Mouse (Mus musculus) Patski (cell line): ENCODE results near the gene Doc2g. TPM values are rescaled to one million over a fixed set of nuclear protein-coding genes. Genes with fewer than 3 reads are reported as not detected.
"Not testable (repeated sequence)": the region's sequence is repeated elsewhere in the genome, so short reads cannot be mapped to it uniquely, and the experiment has no call there.

Experiments
- ATAC-seq: fragments of 100-300 bp; one replicate; pipeline ENCODE4 v1.8.0; 2021
- CTCF ChIA-PET: fragments of 350-600 bp; sonication (Branson Sonifier 250); formaldehyde crosslinking; loops from one replicate; lab custom pipeline; 2022; ENCODE audit warnings: inconsistent platforms; lab: Charles Lee
- POLR2A ChIA-PET: fragments of 350-600 bp; sonication (Branson Sonifier 250); formaldehyde crosslinking; loops from one replicate; lab custom pipeline; 2022; ENCODE audit warnings: antibody characterized with exemption, inconsistent platforms; lab: Charles Lee
- DNase-seq: peaks from one replicate; pipeline ENCODE4 v3.0.0-alpha.2; 2011; ENCODE audit warnings: low read depth, low spot score
- H3K27me3 ChIP-seq: fragments of 371-371 bp; one replicate; pipeline ENCODE4 v1.5.1; 2021
- CTCF ChIP-seq: fragments of 100-300 bp; IDR thresholded peaks from one replicate; pipeline ENCODE4 v1.5.1; 2021
- in situ Hi-C: fragments of 300-500 bp; cut with MboI; formaldehyde crosslinking; loops from 3 replicates; pipeline ENCODE4 v1.11.1; 2018; ENCODE audit warnings: low pct_unique_long_range_greater_than_20kb, mixed read lengths
- polyA plus RNA-seq: library from polyadenylated mRNA; unstranded; gene quantifications from one replicate; pipeline ENCODE4 v1.2.3, GENCODE M21; 2021

Doc2g gene
- 7.1 TPM for polyA plus RNA-seq

DNA sequence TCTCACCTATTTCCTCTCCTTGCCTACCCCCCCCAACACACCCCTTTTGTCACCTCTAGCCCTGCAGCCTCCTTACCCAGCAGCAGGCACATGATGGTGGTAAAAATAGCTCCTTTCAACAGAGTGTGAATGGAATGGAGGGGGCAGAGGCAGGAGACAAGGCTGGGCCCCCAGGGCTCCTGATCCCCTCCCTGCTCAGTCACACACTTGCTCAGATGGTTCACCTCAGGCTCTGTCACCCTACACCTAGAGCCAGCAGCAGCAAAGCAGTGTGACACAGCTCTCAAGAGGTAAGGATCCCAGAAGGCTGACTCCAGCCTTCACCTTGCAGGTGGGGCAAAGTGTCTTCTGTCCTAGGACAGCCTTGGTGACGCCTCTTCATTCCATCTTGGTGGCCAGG lies at the start of gene Doc2g:
Gene Doc2g, plus strand, starts transcription at position 202 of the 400 bp plus-strand sequence.
- H3K27me3 ChIP-seq = no peaks in the 10 kb centered on the region
- ChIA-PET CTCF (interaction anchor here (0.6 to 2.3 kb wide), 2 partner anchors 10 to 128 kb away, joined by 3 to 9 read pairs; partner anchors contain the start of gene Ndufv1), POLR2A (interaction anchor here (1.2 kb wide), 1 partner anchor 8 kb away, joined by 5 read pairs; no protein-coding TSS in a partner anchor)
- ATAC-seq (no peak), DNase-seq (no peak)
- TF ChIP-seq CTCF = no peak
- in situ Hi-C loops = no loop called here

DNA sequence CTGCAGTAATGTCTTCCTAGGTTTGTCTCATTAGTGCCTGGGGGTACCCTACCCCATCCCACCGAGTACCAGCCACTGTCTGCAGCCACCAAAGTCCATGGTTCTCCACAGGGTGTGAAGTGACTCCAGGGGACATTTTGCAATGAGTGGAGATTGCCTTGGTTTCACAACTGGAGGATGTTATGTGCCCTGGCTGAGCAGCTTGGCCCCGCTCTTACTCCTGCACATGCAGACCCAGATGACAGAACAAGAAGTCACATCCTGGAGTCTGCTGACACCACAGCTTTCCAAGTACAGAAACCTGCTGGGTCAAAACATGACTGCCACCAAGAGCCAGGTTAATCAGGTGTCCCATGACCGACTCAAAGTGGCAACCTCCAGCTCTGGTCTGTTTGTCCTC lies 48.1 kb upstream of the Doc2g start:
- in situ Hi-C loops = no loop called here

DNA sequence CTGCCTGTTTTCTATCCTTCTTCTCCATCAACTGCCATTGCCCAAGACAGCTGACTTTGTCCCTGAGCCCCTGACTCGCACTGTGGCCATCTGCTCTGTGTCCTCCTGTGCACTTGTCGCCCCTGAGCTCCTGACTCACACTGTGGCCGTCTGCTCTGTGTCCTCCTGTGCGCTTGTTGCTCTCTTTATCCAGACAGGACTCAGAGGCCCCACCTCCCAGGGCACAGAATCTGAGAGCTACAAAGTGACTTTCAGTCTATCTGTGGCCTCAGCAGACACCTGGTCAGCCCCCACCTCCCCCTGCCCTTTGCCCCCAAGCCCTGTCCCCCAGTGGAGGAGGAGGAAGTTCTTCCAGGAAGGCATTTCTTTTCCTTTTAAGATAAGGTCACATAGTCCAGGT lies 47.3 kb upstream of the Doc2g start:
- CTCF ChIA-PET = interaction anchor here (0.8 to 1.3 kb wide), 2 partner anchors 9 to 17 kb away, joined by 3 read pairs; no protein-coding TSS in a partner anchor
- DNase-seq (no peak), ATAC-seq (no peak)
- H3K27me3 ChIP-seq = peaks cover 15% of the 10 kb centered on the region
- in situ Hi-C loops = no loop called here
- POLR2A ChIA-PET = interaction anchor here (0.7 kb wide), 1 partner anchor 9 kb away, joined by 4 read pairs; no protein-coding TSS in a partner anchor
- no peak for TF ChIP-seq CTCF

More for the DNA sequence above, 48.1 kb upstream of the Doc2g start:
- no peak for TF ChIP-seq CTCF
- POLR2A ChIA-PET = no interaction called here
- H3K27me3 ChIP-seq = peaks cover 12% of the 10 kb centered on the region
- ATAC-seq (no peak), DNase-seq (no peak)
- CTCF ChIA-PET = interaction anchor here (1.0 to 1.3 kb wide), 3 partner anchors 9 to 25 kb away, joined by 3 to 5 read pairs (median 3); no protein-coding TSS in a partner anchor

DNA sequence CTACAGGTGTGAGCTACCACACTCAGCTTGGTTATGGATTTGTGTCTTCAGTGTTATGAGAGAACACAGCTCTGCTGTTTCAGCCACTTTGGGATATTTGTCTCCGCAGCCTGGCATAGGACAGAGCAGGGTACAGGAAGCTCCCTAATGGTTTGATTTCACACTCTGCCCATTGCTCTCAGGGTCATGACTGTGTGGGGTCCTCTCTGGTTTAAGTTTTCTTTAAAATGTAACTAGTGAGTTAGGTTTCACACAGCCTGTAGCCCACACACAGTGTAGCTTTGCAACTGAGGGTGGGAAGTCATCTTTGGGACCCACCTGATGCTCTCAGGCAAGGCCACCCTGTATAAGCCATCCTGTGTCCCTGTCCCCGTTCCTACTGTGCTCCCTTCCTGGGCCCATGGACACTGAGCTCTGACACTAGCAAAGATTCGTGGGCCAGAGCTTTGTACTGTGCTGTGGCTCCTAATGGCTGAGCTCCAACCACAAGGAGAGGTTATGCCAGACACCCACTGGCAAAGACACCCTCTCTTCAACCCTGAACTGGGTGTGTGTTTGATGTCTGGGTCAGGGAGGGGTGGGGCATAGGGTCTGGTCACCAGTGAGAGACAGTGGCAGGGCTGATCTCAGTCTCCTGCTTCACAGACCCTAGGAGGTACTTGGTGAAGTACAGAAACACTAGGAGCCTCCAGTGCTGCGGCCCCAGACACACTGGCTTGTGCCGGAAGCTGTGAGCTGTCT lies 45.6 kb upstream of the Doc2g start:
- DNase-seq, ATAC-seq, in situ Hi-C loops, POLR2A ChIA-PET: not testable (repeated sequence)
- H3K27me3 ChIP-seq = peaks cover 15% of the 10 kb centered on the region
- CTCF ChIA-PET = interaction anchor here (1.4 to 3.5 kb wide), 2 partner anchors 11 to 23 kb away, joined by 4 to 15 read pairs; no protein-coding TSS in a partner anchor

DNA sequence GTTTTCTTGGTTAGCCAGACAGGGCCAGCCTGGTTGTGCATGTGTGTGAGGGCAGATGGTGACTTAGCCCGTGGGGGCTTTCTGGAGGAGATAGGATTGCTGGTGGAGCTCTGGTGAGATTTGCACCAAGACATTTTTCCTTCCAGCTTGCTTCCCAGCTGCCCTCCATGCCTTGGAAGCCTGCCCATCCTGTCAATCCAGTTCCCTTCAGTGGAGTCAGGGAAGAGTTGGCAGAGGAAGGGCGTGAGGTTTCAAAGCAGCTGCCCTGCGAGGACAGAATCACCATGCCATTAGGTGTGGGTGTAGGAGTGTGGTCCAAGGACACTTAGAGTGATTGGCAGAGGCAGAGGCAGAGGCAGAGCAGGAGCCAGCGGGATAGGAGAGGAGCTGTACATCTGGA lies 44.6 kb upstream of the Doc2g start, which contains the start of gene Aldh3b3:
Gene Aldh3b3, plus strand, starts transcription at position 176 of the 400 bp plus-strand sequence.
- TF ChIP-seq CTCF = no peak
- in situ Hi-C loops = no loop called here
- POLR2A ChIA-PET = no interaction called here
- no peak for ATAC-seq
- CTCF ChIA-PET = interaction anchor here (1.4 to 3.5 kb wide), 3 partner anchors 12 to 55 kb away, joined by 3 to 15 read pairs (median 4); no protein-coding TSS in a partner anchor
- DNase-seq = no peak
- peaks cover 20% of the 10 kb centered on the region for H3K27me3 ChIP-seq

DNA sequence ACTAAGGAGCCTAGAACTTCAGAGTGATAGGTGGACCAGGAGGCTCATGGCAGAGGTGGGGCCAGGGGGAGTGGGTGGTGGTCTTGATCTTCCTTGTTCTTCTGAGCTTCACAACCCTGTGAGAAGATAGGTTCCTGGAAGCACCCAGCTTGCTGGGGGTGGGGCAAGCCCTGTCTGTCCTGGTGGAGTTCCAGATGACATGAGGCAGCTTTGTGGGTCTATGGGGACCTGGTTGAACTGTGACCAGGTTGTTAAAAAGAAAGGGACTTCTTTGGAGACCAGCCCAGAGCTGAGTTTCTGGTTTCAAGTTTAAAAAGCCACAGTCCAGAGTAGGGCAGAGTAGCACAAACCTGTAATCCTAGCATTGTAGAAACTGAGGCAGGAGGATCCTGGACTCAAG lies 44.1 kb upstream of the Doc2g start:
- TF ChIP-seq CTCF = no peak
- ChIA-PET CTCF (interaction anchor here (1.4 to 3.5 kb wide), 4 partner anchors 12 to 54 kb away, joined by 3 to 15 read pairs (median 6); no protein-coding TSS in a partner anchor), POLR2A (no interaction called here)
- DNase-seq (no peak), ATAC-seq (no peak)
- in situ Hi-C loops = no loop called here
- H3K27me3 ChIP-seq = peaks cover 14% of the 10 kb centered on the region

DNA sequence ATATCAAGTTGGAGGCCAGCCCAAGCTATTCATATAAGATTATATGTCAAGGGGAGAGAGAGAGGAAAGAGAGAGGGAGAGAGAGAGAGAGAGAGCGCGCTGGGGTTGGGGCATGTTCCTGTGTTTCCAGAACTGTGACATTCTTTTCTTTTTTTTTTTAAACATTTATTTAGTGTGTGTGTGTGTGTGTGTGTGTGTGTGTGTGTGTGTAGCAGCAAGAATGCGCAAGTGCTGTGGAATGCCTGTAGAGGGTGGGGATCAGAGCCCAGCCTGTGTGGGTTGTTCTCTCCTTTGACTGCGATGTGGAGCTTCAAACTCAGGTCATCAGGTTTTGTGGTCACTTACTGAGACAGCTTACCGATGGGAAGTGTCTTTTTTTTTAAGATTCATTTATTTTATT lies 42.9 kb upstream of the Doc2g start:
- ATAC-seq = no peak
- POLR2A ChIA-PET = no interaction called here
- DNase-seq = no peak
- CTCF ChIA-PET = interaction anchor here (1.0 to 3.5 kb wide), 6 partner anchors 13 to 36 kb away, joined by 3 to 15 read pairs (median 4); no protein-coding TSS in a partner anchor
- no peak for TF ChIP-seq CTCF
- in situ Hi-C loops = no loop called here
- H3K27me3 ChIP-seq = peaks cover 14% of the 10 kb centered on the region

DNA sequence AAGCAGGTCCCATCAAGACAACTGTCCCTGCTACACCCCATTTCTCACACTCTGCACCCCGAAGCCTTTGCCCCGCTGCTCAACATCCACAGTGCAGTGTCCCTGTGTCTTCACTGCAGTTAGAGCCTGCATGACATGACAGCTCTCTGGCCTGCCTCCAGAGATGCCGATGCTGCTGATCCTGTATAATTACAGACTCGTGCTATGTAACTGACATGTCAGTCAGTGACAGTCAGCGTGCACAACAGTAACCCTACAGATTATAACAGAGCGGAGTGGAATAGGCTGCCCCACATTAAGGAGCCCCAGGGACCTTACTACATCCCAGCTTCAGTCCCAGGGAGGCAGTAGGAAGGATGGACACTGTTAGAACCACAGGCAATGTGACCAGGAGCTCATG lies 41.3 kb upstream of the Doc2g start:
- ChIA-PET POLR2A (interaction anchor here (0.7 kb wide), 1 partner anchor 38 kb away, joined by 3 read pairs; no protein-coding TSS in a partner anchor), CTCF (interaction anchor here (1.3 to 2.7 kb wide), 2 partner anchors 15 to 19 kb away, joined by 3 to 10 read pairs; no protein-coding TSS in a partner anchor)
- ATAC-seq, DNase-seq, in situ Hi-C loops: not testable (repeated sequence)
- H3K27me3 ChIP-seq = peaks cover 10% of the 10 kb centered on the region

DNA sequence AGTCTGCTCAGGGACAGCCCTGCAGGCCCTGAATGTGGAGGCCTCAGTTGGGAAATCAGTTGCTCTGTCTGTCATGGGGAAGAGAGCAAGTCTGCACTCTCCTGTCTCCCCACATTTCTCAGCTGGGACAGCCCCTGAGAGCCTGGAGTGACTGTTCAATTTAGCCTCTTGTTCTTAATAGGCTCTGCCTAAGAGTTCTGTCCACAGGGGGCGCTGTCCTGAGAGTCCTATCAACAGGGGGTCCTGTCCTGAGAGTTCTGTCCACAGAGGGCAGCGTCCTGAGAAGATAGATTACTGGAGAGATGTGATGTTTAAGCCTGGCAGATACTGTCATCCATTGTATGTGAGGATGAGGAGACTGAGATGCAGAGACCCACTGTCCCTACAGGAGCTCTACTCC lies 40.6 kb upstream of the Doc2g start:
- CTCF ChIA-PET = interaction anchor here (1.3 to 2.7 kb wide), 2 partner anchors 16 to 18 kb away, joined by 3 to 10 read pairs; no protein-coding TSS in a partner anchor
- DNase-seq (no peak), ATAC-seq (no peak)
- TF ChIP-seq CTCF = no peak
- POLR2A ChIA-PET = no interaction called here
- in situ Hi-C loops = no loop called here
- H3K27me3 ChIP-seq = peaks cover 10% of the 10 kb centered on the region

DNA sequence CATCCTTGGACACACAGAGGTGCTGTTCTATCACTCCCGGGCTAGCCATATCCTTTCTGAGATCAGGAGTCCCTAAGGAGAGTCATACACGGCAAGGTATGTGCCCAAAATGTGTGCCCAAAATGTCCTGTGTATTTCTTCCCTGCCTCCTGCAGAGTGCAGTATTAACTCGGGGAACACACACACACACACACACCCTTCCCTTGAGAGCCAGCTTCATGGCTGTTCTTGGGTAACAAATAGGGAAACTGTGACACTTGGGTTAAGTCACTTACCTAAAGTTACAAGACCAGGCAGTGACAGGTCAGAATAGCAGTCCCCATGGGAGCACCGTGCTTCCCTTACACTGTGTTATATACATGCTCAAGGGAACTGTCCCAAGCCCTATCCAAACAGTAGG lies 39.1 kb upstream of the Doc2g start:
- ChIA-PET POLR2A (no interaction called here), CTCF (interaction anchor here (1.3 to 2.7 kb wide), 2 partner anchors 16 to 36 kb away, joined by 4 to 10 read pairs; partner anchors contain the start of genes Gm49405 and Nudt8)
- in situ Hi-C loops = no loop called here
- no peak for TF ChIP-seq CTCF
- no peak for ATAC-seq
- no peak for DNase-seq
- peaks cover 8% of the 10 kb centered on the region for H3K27me3 ChIP-seq
